Mouse (Mus musculus) layer of hippocampus, postnatal 36 days (tissue): ENCODE data around the gene Gm21319. TPM values are rescaled to one million over a fixed set of nuclear protein-coding genes. Genes with fewer than 3 reads are reported as not detected.
"Not testable (repeated sequence)": the region's sequence is repeated elsewhere in the genome, so short reads cannot be mapped to it uniquely, and the experiment has no call there.

ENCODE experiments used
- DNase-seq, 2 experiments: peaks; one replicate each; pipeline ENCODE4 v3.0.0; 2022
- total RNA-seq, 2 experiments: library from RNA; stranded (reverse); gene quantifications; 2 replicates each; pipeline ENCODE4 v1.2.3; 2021

Gene Gm21319
- total RNA-seq: not detected

DNA sequence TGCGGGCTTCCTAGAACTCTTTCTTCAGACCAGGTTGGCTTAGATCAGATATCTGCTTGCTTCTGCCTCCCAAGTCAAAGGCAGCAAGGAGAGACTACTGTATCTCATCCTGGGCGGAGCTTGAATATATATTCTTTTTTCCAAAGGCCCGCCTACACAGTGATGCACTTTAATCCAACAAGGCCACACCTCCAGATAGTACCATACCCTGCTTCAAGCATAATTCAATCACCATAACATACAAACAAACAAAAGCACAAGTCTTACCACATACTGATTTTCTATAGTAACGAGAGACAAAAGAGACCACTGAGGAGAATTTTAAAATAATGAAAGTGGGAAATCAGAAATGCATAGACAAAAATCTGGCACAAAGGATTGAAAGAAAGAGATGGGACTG, at the start of gene Gm21319:
Gene Gm21319, minus strand, starts transcription at position 101 of the 400 bp plus-strand sequence.
- DNase-seq: not testable (repeated sequence)

DNA sequence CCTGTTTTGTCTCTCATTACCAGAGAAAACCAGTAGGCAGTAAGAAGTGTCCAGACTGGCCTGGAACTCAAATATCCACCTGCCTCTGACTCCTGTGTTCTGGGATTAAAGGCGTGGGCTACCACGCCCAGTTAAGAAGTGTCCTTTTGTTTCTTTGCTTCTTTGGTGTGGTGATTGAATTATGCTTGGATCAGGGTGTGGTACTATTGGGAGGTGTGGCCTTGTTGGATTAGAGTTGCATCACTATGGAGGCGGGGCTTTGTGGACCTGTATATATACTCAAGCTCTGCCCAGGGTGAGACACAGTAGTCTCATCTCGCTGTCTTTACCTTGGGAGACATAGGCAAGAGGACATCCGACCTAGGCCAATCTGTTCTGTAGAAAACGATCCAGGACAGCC, 40.7 kb upstream of the Gm21319 start, which contains the start of gene BB287469:
Gene BB287469, plus strand, starts transcription at position 301 of the 400 bp plus-strand sequence.
- not testable (repeated sequence) for DNase-seq

DNA sequence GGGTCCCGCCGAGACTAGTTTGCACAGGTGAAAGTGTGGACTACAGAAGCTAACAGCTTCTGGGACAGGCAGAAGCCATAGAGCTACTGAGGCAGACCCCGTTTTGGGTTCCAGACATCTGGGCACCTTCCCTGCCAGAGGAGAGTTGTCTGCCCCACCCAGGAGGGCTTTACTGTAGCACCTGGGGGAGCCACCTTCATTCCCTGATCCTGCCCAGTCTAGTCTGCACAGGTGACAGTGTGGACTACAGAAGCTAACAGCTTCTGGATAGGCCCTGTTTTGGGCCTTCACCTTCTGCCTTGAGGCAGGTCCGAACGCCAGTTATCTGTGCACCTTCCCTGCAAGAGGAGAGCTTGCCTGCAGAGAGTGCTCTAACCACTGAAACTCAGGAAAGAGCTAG, 22.4 kb upstream of the Gm21319 start:
- DNase-seq: not testable (repeated sequence)

DNA sequence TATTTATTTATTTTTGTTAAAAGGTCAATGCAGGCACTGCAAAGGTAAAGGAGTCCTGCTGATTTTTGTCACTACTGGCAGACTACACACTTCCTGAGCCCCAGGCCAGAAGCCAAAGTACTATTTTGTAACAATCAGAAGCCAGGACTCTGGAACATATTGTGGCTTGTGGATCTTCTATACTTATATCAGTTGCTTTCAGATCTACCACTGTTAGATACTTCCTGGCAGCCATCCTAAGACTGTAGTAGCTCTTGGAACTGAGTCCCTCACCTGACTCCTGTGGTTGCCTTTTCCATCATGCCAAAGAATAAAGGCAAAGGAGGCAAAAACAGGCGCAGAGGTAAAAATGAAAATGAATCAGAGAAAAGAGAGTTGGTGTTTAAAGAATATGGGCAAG, 19.7 kb upstream of the Gm21319 start, which contains the start of gene Gm21936:
Gene Gm21936, plus strand, starts transcription at position 301 of the 400 bp plus-strand sequence.
- not testable (repeated sequence) for DNase-seq

Other genes with a start within 250 kb of the Gm21319 start
- not detected for gene Oog1, start 173.1 kb downstream of the Gm21319 start, total RNA-seq
- not detected for gene Gm4027, start 156.9 kb downstream of the Gm21319 start, total RNA-seq
- not detected for gene Gm16381, start 131.1 kb downstream of the Gm21319 start, total RNA-seq
- not detected for gene Gm21936, start 19.8 kb upstream of the Gm21319 start, total RNA-seq
- not detected for gene BB287469, start 40.8 kb upstream of the Gm21319 start, total RNA-seq
- not detected for gene Gm2001, start 66.6 kb upstream of the Gm21319 start, total RNA-seq
- gene Gm2016, start 98.3 kb upstream of the Gm21319 start, total RNA-seq: not detected
- gene Gm2022, start 119.6 kb upstream of the Gm21319 start, total RNA-seq: not detected
- gene Gm2035, start 144.1 kb upstream of the Gm21319 start, total RNA-seq: not detected
- not detected for gene Gm2042, start 178.3 kb upstream of the Gm21319 start, total RNA-seq
- gene Gm2075, start 236.1 kb upstream of the Gm21319 start, total RNA-seq: not detected
- gene Gm6803, start 243.0 kb upstream of the Gm21319 start, total RNA-seq: not detected